Mouse (Mus musculus): ENCODE data around the gene Olfr772. TPM values are rescaled to one million over a fixed set of nuclear protein-coding genes. Genes with fewer than 3 reads are reported as not detected.
"Not testable (repeated sequence)": the region's sequence is repeated elsewhere in the genome, so short reads cannot be mapped to it uniquely, and the experiment has no call there.

The Olfr772 gene
- not detected in 2 replicates for polyA plus RNA-seq (2014; fragmentation: Nextera tagmentation; extraction: Ambion mirVana)

DNA sequence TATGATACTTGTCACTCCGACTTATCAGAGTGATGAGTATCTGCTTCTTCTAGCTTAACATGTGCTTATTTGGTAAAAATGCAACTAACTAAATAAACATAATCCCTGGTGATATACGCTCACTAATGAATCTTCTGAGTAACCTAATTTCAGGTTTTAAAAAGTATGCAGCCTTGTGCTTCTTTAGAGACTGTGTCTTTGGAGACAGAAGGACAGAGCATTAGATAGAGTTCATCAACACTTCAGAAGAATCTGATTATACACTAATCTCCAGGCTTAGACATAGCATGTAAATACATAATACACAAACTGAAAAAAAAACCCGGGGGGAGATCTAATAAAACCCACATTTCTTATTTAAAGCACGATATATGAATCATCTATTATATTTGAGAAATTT is at the start of gene Olfr772:
Olfr772 (minus strand) TSS at position 101 of the 400 bp plus-strand sequence.
- H3K9ac ChIP-seq (ENCODE audit: low read length); ATAC-seq (ENCODE audit: insufficient read depth, low FRiP score, low TSS enrichment); H3K27ac ChIP-seq (ENCODE audit: low read depth, low read length); H3K4me2 ChIP-seq (ENCODE audit: low read depth); H3K9me3 ChIP-seq (ENCODE audit: control insufficient read depth, low read length); H3K4me3 ChIP-seq (ENCODE audit: low read depth, low read length); H3K36me3 ChIP-seq (ENCODE audit: control insufficient read depth, insufficient read depth, low read length); H3K4me1 ChIP-seq (ENCODE audit: control insufficient read depth, insufficient read depth, low read length); H3K27me3 ChIP-seq (ENCODE audit: control insufficient read depth, insufficient read depth, low read length); DNase-seq (ENCODE audit: low spot score): not testable (repeated sequence)
- 83% methylated on average over 3 of the region's 4 CpGs for WGBS

DNA sequence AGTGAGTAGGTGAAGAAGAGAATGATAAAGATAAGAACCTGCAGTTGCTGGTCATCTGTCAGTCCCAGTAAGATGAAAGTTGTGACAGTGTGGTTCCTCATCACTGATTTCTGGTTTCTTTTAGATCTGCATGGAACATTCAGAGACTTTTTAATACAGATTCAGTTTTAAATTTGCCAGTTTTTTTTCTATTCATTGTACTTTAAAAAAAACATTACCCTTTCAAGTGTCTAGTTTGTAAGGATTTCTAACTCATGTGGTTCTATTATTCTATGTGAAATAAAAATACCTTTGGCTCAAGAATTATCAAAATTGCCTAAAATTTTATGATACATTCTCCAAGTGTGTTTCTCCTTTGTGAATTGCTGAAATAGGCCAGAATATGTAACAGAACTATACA is 9.6 kb upstream of the Olfr772 start, which contains the start of gene Olfr773:
Olfr773 (minus strand) TSS at position 101 of the 400 bp plus-strand sequence.
- H3K27me3 ChIP-seq (ENCODE audit: control insufficient read depth, insufficient read depth, low read length); H3K9me3 ChIP-seq (ENCODE audit: control insufficient read depth, low read length); H3K9ac ChIP-seq (ENCODE audit: low read length); H3K36me3 ChIP-seq (ENCODE audit: control insufficient read depth, insufficient read depth, low read length); H3K4me2 ChIP-seq (ENCODE audit: low read depth); H3K4me1 ChIP-seq (ENCODE audit: control insufficient read depth, insufficient read depth, low read length); ATAC-seq (ENCODE audit: insufficient read depth, low FRiP score, low TSS enrichment); H3K4me3 ChIP-seq (ENCODE audit: low read depth, low read length); DNase-seq (ENCODE audit: low spot score); H3K27ac ChIP-seq (ENCODE audit: low read depth, low read length): not testable (repeated sequence)

DNA sequence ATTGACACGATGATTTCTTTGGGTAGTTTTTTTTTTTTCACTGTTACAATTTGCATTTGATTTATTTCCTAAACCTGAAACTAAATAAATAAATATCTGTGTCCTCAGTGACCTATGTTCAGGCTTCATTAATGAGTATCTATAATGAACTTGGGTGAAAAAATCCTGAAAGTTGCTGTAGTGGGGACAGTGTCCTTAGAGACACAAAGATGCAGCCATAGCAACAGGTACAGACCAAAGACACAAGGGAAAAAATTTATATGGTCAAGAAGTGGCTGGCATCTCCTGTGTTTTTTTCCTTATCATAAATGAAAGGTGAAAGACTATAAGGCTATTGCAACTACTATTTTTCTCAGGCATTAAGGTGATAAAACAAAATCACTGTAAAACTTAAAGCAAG is 13.1 kb downstream of the Olfr772 start, which contains the start of gene Olfr771:
Olfr771 (minus strand) TSS at position 101 of the 400 bp plus-strand sequence.
- Histone ChIP-seq H3K4me3 (ENCODE audit: low read depth, low read length) (no peak within 1 kb of the TSS), H3K4me1 (ENCODE audit: control insufficient read depth, insufficient read depth, low read length) (no peaks in the 10 kb centered on the region), H3K27ac (ENCODE audit: low read depth, low read length) (no peak within 1 kb of the TSS), H3K27me3 (ENCODE audit: control insufficient read depth, insufficient read depth, low read length) (no peaks in the 10 kb centered on the region), H3K9ac (ENCODE audit: low read length) (no peak within 1 kb of the TSS), H3K9me3 (ENCODE audit: control insufficient read depth, low read length) (no peaks in the 10 kb centered on the region), H3K36me3 (ENCODE audit: control insufficient read depth, insufficient read depth, low read length) (no peaks in the 10 kb centered on the region), H3K4me2 (ENCODE audit: low read depth) (no peak within 1 kb of the TSS)
- 80% methylated on average over 1 of the region's 1 CpGs for WGBS
- ATAC-seq (ENCODE audit: insufficient read depth, low FRiP score, low TSS enrichment), result no peak
- no peak for DNase-seq (ENCODE audit: low spot score)

DNA sequence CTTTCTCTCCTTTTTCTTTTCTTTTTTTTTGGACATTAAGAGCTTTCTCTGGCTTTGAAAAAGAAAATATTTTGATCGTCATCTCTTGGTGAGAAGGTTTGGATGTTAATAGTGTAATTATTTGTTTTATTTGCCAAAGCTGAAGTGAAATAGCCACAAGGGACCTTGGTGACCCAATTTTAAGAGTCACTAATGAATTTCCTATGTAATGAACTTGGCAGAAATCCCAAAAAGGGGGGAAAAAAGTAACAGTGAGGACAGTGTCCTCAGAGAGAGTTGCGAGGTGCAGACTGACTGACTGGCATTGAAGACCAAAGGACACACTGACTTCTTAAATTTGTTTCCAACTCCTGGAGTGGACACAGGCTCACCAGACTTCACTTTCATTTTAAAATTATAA is 38.8 kb downstream of the Olfr772 start, which contains the start of gene Olfr770:
Olfr770 (minus strand) TSS at position 101 of the 400 bp plus-strand sequence.
- Histone ChIP-seq H3K9me3 (ENCODE audit: control insufficient read depth, low read length) (no peaks in the 10 kb centered on the region), H3K4me1 (ENCODE audit: control insufficient read depth, insufficient read depth, low read length) (no peaks in the 10 kb centered on the region), H3K4me2 (ENCODE audit: low read depth) (no peak within 1 kb of the TSS), H3K36me3 (ENCODE audit: control insufficient read depth, insufficient read depth, low read length) (no peaks in the 10 kb centered on the region), H3K27ac (ENCODE audit: low read depth, low read length) (no peak within 1 kb of the TSS), H3K27me3 (ENCODE audit: control insufficient read depth, insufficient read depth, low read length) (no peaks in the 10 kb centered on the region), H3K4me3 (ENCODE audit: low read depth, low read length) (no peak within 1 kb of the TSS), H3K9ac (ENCODE audit: low read length) (no peak within 1 kb of the TSS)
- ATAC-seq (ENCODE audit: insufficient read depth, low FRiP score, low TSS enrichment) (no peak), DNase-seq (ENCODE audit: low spot score) (no peak)
- WGBS, result 90% methylated on average over 2 of the region's 2 CpGs

Other genes starting within 250 kb of the Olfr772 start
- gene Itga7, start 244.1 kb downstream of the Olfr772 start, polyA plus RNA-seq (2014; fragmentation: Nextera tagmentation; extraction: Ambion mirVana), result 4.2 and 4.5 TPM in 2 replicates
- gene Mettl7b, start 216.9 kb downstream of the Olfr772 start, polyA plus RNA-seq (2014; fragmentation: Nextera tagmentation; extraction: Ambion mirVana), result not detected in 2 replicates
- not detected in 2 replicates for gene Olfr9, start 188.5 kb downstream of the Olfr772 start, polyA plus RNA-seq (2014; fragmentation: Nextera tagmentation; extraction: Ambion mirVana)
- gene Olfr763, start 167.1 kb downstream of the Olfr772 start, polyA plus RNA-seq (2014; fragmentation: Nextera tagmentation; extraction: Ambion mirVana), result not detected in 2 replicates
- not detected in 2 replicates for gene Olfr764-ps1, start 138.0 kb downstream of the Olfr772 start, polyA plus RNA-seq (2014; fragmentation: Nextera tagmentation; extraction: Ambion mirVana)
- not detected in 2 replicates for gene Olfr765, start 127.9 kb downstream of the Olfr772 start, polyA plus RNA-seq (2014; fragmentation: Nextera tagmentation; extraction: Ambion mirVana)
- gene Olfr766-ps1, start 108.9 kb downstream of the Olfr772 start, polyA plus RNA-seq (2014; fragmentation: Nextera tagmentation; extraction: Ambion mirVana), result not detected in 2 replicates
- not detected in 2 replicates for gene Olfr767, start 95.0 kb downstream of the Olfr772 start, polyA plus RNA-seq (2014; fragmentation: Nextera tagmentation; extraction: Ambion mirVana)
- gene Olfr768, start 78.5 kb downstream of the Olfr772 start, polyA plus RNA-seq (2014; fragmentation: Nextera tagmentation; extraction: Ambion mirVana), result not detected in 2 replicates
- not detected in 2 replicates for gene Olfr769, start 60.1 kb downstream of the Olfr772 start, polyA plus RNA-seq (2014; fragmentation: Nextera tagmentation; extraction: Ambion mirVana)
- gene Olfr770, start 38.9 kb downstream of the Olfr772 start, polyA plus RNA-seq (2014; fragmentation: Nextera tagmentation; extraction: Ambion mirVana), result not detected in 2 replicates
- gene Olfr771, start 13.2 kb downstream of the Olfr772 start, polyA plus RNA-seq (2014; fragmentation: Nextera tagmentation; extraction: Ambion mirVana), result not detected in 2 replicates
- not detected in 2 replicates for gene Olfr773, start 9.5 kb upstream of the Olfr772 start, polyA plus RNA-seq (2014; fragmentation: Nextera tagmentation; extraction: Ambion mirVana)
- gene Olfr774, start 58.3 kb upstream of the Olfr772 start, polyA plus RNA-seq (2014; fragmentation: Nextera tagmentation; extraction: Ambion mirVana), result not detected in 2 replicates
- gene Olfr775, start 70.5 kb upstream of the Olfr772 start, polyA plus RNA-seq (2014; fragmentation: Nextera tagmentation; extraction: Ambion mirVana), result not detected in 2 replicates
- gene Olfr776, start 81.2 kb upstream of the Olfr772 start, polyA plus RNA-seq (2014; fragmentation: Nextera tagmentation; extraction: Ambion mirVana), result not detected in 2 replicates
- not detected in 2 replicates for gene Olfr777, start 93.6 kb upstream of the Olfr772 start, polyA plus RNA-seq (2014; fragmentation: Nextera tagmentation; extraction: Ambion mirVana)
- not detected in 2 replicates for gene Olfr780, start 140.2 kb upstream of the Olfr772 start, polyA plus RNA-seq (2014; fragmentation: Nextera tagmentation; extraction: Ambion mirVana)
- not detected in 2 replicates for gene Olfr781, start 150.9 kb upstream of the Olfr772 start, polyA plus RNA-seq (2014; fragmentation: Nextera tagmentation; extraction: Ambion mirVana)
- gene Olfr782, start 170.9 kb upstream of the Olfr772 start, polyA plus RNA-seq (2014; fragmentation: Nextera tagmentation; extraction: Ambion mirVana), result not detected in 2 replicates
- gene Olfr784, start 206.2 kb upstream of the Olfr772 start, polyA plus RNA-seq (2014; fragmentation: Nextera tagmentation; extraction: Ambion mirVana), result 0.15 TPM in 1 of 2 replicates, not detected in the other
- not detected in 2 replicates for gene Olfr785, start 227.5 kb upstream of the Olfr772 start, polyA plus RNA-seq (2014; fragmentation: Nextera tagmentation; extraction: Ambion mirVana)
- gene Olfr786, start 249.4 kb upstream of the Olfr772 start, polyA plus RNA-seq (2014; fragmentation: Nextera tagmentation; extraction: Ambion mirVana), result not detected in 2 replicates

Data from neural tube, embryonic 11.5 days (tissue).